Mouse (Mus musculus): ENCODE measurements around the gene Flot1. TPM values are rescaled to one million over a fixed set of nuclear protein-coding genes. Genes with fewer than 3 reads are reported as not detected.

Flot1 gene
- total and polyA plus RNA-seq, 2 experiments from 2014 or later, result 122 to 124 TPM

- H3K9me3 ChIP-seq (ENCODE audit: low read length), result no peaks in the 10 kb centered on the region
- no peaks in the 10 kb centered on the region for H3K27me3 ChIP-seq (ENCODE audit: insufficient read depth, low read length)
- H3K9ac ChIP-seq (replicated peaks; ENCODE audit: low read length, poor library complexity, severe bottlenecking), result no peak overlapping the region
- no peak for ATAC-seq (ENCODE audit: low FRiP score)
- TF ChIP-seq CTCF (IDR thresholded peaks at IDR 0.05), result no peak
- DNase-seq (ENCODE audit: low spot score), result no peak
- 92% methylated on average over 4 of the region's 4 CpGs for WGBS
- no peak overlapping the region for H3K4me2 ChIP-seq (ENCODE audit: low read depth, low read length, poor library complexity, severe bottlenecking)
- H3K4me3 ChIP-seq (ENCODE audit: low read depth, low read length), result no peak overlapping the region
- H3K4me1 ChIP-seq (ENCODE audit: insufficient read depth, low read length), result no peaks in the 10 kb centered on the region
- no peak overlapping the region for H3K27ac ChIP-seq (ENCODE audit: low read depth, low read length)
- H3K36me3 ChIP-seq (ENCODE audit: insufficient read depth, low read length), result no peaks in the 10 kb centered on the region
Measured at GRCm38 (mm10) chr17:35790933-35791332, 32.1 kb upstream of the Flot1 start.

- DNase-seq (ENCODE audit: low spot score) (no peak), ATAC-seq (ENCODE audit: low FRiP score) (no peak)
- no peak for TF ChIP-seq CTCF (IDR thresholded peaks at IDR 0.05)
- H3K27me3 ChIP-seq (ENCODE audit: insufficient read depth, low read length), result no peaks in the 10 kb centered on the region
- H3K4me3 ChIP-seq (ENCODE audit: low read depth, low read length), result no peak overlapping the region
- 94% methylated on average over 2 of the region's 2 CpGs for WGBS
- no peak overlapping the region for H3K27ac ChIP-seq (ENCODE audit: low read depth, low read length)
- H3K4me1 ChIP-seq (ENCODE audit: insufficient read depth, low read length), result no peaks in the 10 kb centered on the region
- no peaks in the 10 kb centered on the region for H3K9me3 ChIP-seq (ENCODE audit: low read length)
- no peaks in the 10 kb centered on the region for H3K36me3 ChIP-seq (ENCODE audit: insufficient read depth, low read length)
- H3K4me2 ChIP-seq (ENCODE audit: low read depth, low read length, poor library complexity, severe bottlenecking), result no peak overlapping the region
- no peak overlapping the region for H3K9ac ChIP-seq (replicated peaks; ENCODE audit: low read length, poor library complexity, severe bottlenecking)
Measured at GRCm38 (mm10) chr17:35792837-35793236, 30.2 kb upstream of the Flot1 start.

GRCm38 (mm10) chr17:35795099-35795498 lies 27.9 kb upstream of the Flot1 start:
- ATAC-seq (ENCODE audit: low FRiP score), result no peak
- H3K4me1 ChIP-seq (ENCODE audit: insufficient read depth, low read length), result no peaks in the 10 kb centered on the region
- no peak overlapping the region for H3K4me3 ChIP-seq (ENCODE audit: low read depth, low read length)
- H3K4me2 ChIP-seq (ENCODE audit: low read depth, low read length, poor library complexity, severe bottlenecking), result no peak overlapping the region
- no peaks in the 10 kb centered on the region for H3K9me3 ChIP-seq (ENCODE audit: low read length)
- WGBS, result 56% methylated on average over 2 of the region's 2 CpGs
- no peak overlapping the region for H3K9ac ChIP-seq (replicated peaks; ENCODE audit: low read length, poor library complexity, severe bottlenecking)
- H3K27ac ChIP-seq (ENCODE audit: low read depth, low read length), result no peak overlapping the region
- H3K27me3 ChIP-seq (ENCODE audit: insufficient read depth, low read length), result no peaks in the 10 kb centered on the region
- TF ChIP-seq CTCF (IDR thresholded peaks at IDR 0.05), result no peak
- no peak for DNase-seq (ENCODE audit: low spot score)
- no peaks in the 10 kb centered on the region for H3K36me3 ChIP-seq (ENCODE audit: insufficient read depth, low read length)

GRCm38 (mm10) chr17:35795656-35796055 lies 27.4 kb upstream of the Flot1 start:
- no peaks in the 10 kb centered on the region for H3K9me3 ChIP-seq (ENCODE audit: low read length)
- WGBS, result 75% methylated on average over 6 of the region's 6 CpGs
- no peak overlapping the region for H3K4me3 ChIP-seq (ENCODE audit: low read depth, low read length)
- no peaks in the 10 kb centered on the region for H3K4me1 ChIP-seq (ENCODE audit: insufficient read depth, low read length)
- TF ChIP-seq CTCF (IDR thresholded peaks at IDR 0.05), result no peak
- H3K9ac ChIP-seq (replicated peaks; ENCODE audit: low read length, poor library complexity, severe bottlenecking), result no peak overlapping the region
- ATAC-seq (ENCODE audit: low FRiP score) (no peak), DNase-seq (ENCODE audit: low spot score) (no peak)
- no peak overlapping the region for H3K4me2 ChIP-seq (ENCODE audit: low read depth, low read length, poor library complexity, severe bottlenecking)
- H3K36me3 ChIP-seq (ENCODE audit: insufficient read depth, low read length), result no peaks in the 10 kb centered on the region
- H3K27ac ChIP-seq (ENCODE audit: low read depth, low read length), result no peak overlapping the region
- no peaks in the 10 kb centered on the region for H3K27me3 ChIP-seq (ENCODE audit: insufficient read depth, low read length)

- Histone ChIP-seq H3K9ac (replicated peaks; ENCODE audit: low read length, poor library complexity, severe bottlenecking) (no peak overlapping the region), H3K27me3 (ENCODE audit: insufficient read depth, low read length) (no peaks in the 10 kb centered on the region), H3K4me1 (ENCODE audit: insufficient read depth, low read length) (no peaks in the 10 kb centered on the region), H3K36me3 (ENCODE audit: insufficient read depth, low read length) (no peaks in the 10 kb centered on the region), H3K4me2 (ENCODE audit: low read depth, low read length, poor library complexity, severe bottlenecking) (no peak overlapping the region), H3K9me3 (ENCODE audit: low read length) (no peaks in the 10 kb centered on the region), H3K4me3 (ENCODE audit: low read depth, low read length) (no peak overlapping the region), H3K27ac (ENCODE audit: low read depth, low read length) (no peak overlapping the region)
- ATAC-seq (ENCODE audit: low FRiP score) (no peak), DNase-seq (ENCODE audit: low spot score) (no peak)
- 62% methylated on average over 5 of the region's 5 CpGs for WGBS
- TF ChIP-seq CTCF (IDR thresholded peaks at IDR 0.05), result no peak
Measured at GRCm38 (mm10) chr17:35796835-35797234, 26.2 kb upstream of the Flot1 start.

GRCm38 (mm10) chr17:35800905-35801304 lies 22.1 kb upstream of the Flot1 start:
- Histone ChIP-seq H3K36me3 (ENCODE audit: insufficient read depth, low read length) (no peaks in the 10 kb centered on the region), H3K27me3 (ENCODE audit: insufficient read depth, low read length) (no peaks in the 10 kb centered on the region), H3K4me3 (ENCODE audit: low read depth, low read length) (no peak overlapping the region), H3K4me2 (ENCODE audit: low read depth, low read length, poor library complexity, severe bottlenecking) (no peak overlapping the region), H3K9me3 (ENCODE audit: low read length) (no peaks in the 10 kb centered on the region), H3K9ac (replicated peaks; ENCODE audit: low read length, poor library complexity, severe bottlenecking) (no peak overlapping the region), H3K4me1 (ENCODE audit: insufficient read depth, low read length) (no peaks in the 10 kb centered on the region), H3K27ac (ENCODE audit: low read depth, low read length) (no peak overlapping the region)
- ATAC-seq (ENCODE audit: low FRiP score), result no peak
- no peak for TF ChIP-seq CTCF (IDR thresholded peaks at IDR 0.05)
- WGBS, result 68% methylated on average over 2 of the region's 2 CpGs
- DNase-seq (ENCODE audit: low spot score), result no peak
